ENCODE assay signal across 20 mouse cellular contexts in the genomic region with DNA sequence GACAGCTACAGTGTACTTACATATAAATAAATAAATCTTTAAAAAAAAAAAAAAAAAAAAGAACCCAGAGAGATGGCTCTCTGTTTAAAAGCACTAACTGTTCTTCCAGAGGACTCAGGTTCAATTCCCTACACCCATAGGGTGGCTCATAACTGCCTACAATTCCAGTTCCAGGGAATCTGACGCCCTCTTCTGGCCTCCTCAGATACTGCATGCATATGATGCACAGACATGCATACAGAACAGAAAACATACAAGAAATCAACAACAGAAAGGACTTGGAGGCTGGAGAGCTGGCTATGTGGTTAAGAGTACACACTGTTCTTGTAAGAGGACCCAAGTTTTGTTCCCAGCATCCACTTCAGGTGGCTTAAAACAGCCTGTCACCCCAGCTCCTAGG. TPM values are rescaled to one million over a fixed set of nuclear protein-coding genes. Genes with fewer than 3 reads are reported as not detected.
DNase-seq lines count a peak whose midpoint lies in the region; ATAC-seq and TF ChIP-seq lines count a peak whose summit lies in the region.
"Had no signal": no experiment of that assay in that cellular context is flagged by ENCODE, and none has a peak within 500 bp of the region (broad histone marks: within the 10 kb centered on the region; RNA-seq: fewer than 3 reads in every experiment).

No protein-coding gene starts in this region.

- no peaks in the 10 kb centered on the region for H3K27me3 ChIP-seq in hindbrain, postnatal 0 days (ENCODE audit: insufficient read depth, low read length)
- H3K27me3 ChIP-seq in hindbrain, embryonic 14.5 days (ENCODE audit: control insufficient read depth, insufficient read depth, low read length), result peaks cover 14% of the 10 kb centered on the region
- H3K27me3 ChIP-seq in liver, adult 2 months (ENCODE audit: control insufficient read depth, insufficient read depth, low read length), result peaks cover 13% of the 10 kb centered on the region
- peaks cover 45% of the 10 kb centered on the region for H3K27me3 ChIP-seq in liver, embryonic 11.5 days (replicated peaks; ENCODE audit: control insufficient read depth, insufficient read depth, low read length)
- no peaks in the 10 kb centered on the region for H3K27me3 ChIP-seq in embryonic facial prominence, embryonic 14.5 days (replicated peaks; ENCODE audit: control insufficient read depth, insufficient read depth, low read length)

- no peaks in the 10 kb centered on the region for H3K9me3 ChIP-seq in hindbrain, postnatal 0 days (ENCODE audit: low read length)
- no peaks in the 10 kb centered on the region for H3K9me3 ChIP-seq in hindbrain, embryonic 14.5 days (ENCODE audit: control insufficient read depth, low read length)
- no peaks in the 10 kb centered on the region for H3K9me3 ChIP-seq in liver, embryonic 11.5 days (ENCODE audit: control insufficient read depth, low read length)
- H3K9me3 ChIP-seq in embryonic facial prominence, embryonic 14.5 days (ENCODE audit: control insufficient read depth, low read length), result no peaks in the 10 kb centered on the region
- H3K9me3 ChIP-seq: lung, embryonic 15.5 days had no signal

- ATAC-seq in hindbrain, postnatal 0 days, result no peak
- no peak for ATAC-seq in hindbrain, embryonic 14.5 days (ENCODE audit: low FRiP score)
- ATAC-seq in liver, embryonic 11.5 days (replicated peaks; ENCODE audit: low FRiP score), result no peak
- no peak for ATAC-seq in embryonic facial prominence, embryonic 14.5 days (ENCODE audit: low read depth)

- H3K4me1 ChIP-seq in hindbrain, postnatal 0 days (ENCODE audit: insufficient read depth, low read length), result peaks cover 4% of the 10 kb centered on the region
- peaks cover 15% of the 10 kb centered on the region for H3K4me1 ChIP-seq in hindbrain, embryonic 14.5 days (replicated peaks; ENCODE audit: control insufficient read depth, insufficient read depth, low read length)
- H3K4me1 ChIP-seq in liver, adult 2 months (ENCODE audit: control insufficient read depth, insufficient read depth, low read length), result 0 out of 2 replicates have a peak, but pooled peaks cover 2% of the 10 kb centered on the region
- peaks cover 6% of the 10 kb centered on the region for H3K4me1 ChIP-seq in liver, embryonic 11.5 days (replicated peaks; ENCODE audit: control insufficient read depth, insufficient read depth, low read length)
- H3K4me1 ChIP-seq in embryonic facial prominence, embryonic 14.5 days (ENCODE audit: control insufficient read depth, insufficient read depth, low read length), result peaks cover 42% of the 10 kb centered on the region

- H3K36me3 ChIP-seq in hindbrain, postnatal 0 days (ENCODE audit: insufficient read depth, low read length), result no peaks in the 10 kb centered on the region
- H3K36me3 ChIP-seq in hindbrain, embryonic 14.5 days (replicated peaks; ENCODE audit: control insufficient read depth, insufficient read depth), result no peaks in the 10 kb centered on the region
- no peaks in the 10 kb centered on the region for H3K36me3 ChIP-seq in liver, adult 2 months (ENCODE audit: control insufficient read depth, insufficient read depth, low read length)
- no peaks in the 10 kb centered on the region for H3K36me3 ChIP-seq in liver, embryonic 11.5 days (ENCODE audit: control insufficient read depth, insufficient read depth, low read length)
- peaks cover 22% of the 10 kb centered on the region for H3K36me3 ChIP-seq in embryonic facial prominence, embryonic 14.5 days (ENCODE audit: control insufficient read depth, insufficient read depth, low read length)

- H3K27ac ChIP-seq in hindbrain, postnatal 0 days, result no peak overlapping the region
- no peak overlapping the region for H3K27ac ChIP-seq in hindbrain, embryonic 14.5 days
- H3K27ac ChIP-seq in liver, adult 2 months (replicated peaks; ENCODE audit: insufficient read depth, low read depth, low read length), result no peak overlapping the region
- H3K27ac ChIP-seq in liver, embryonic 11.5 days (ENCODE audit: low read depth, low read length), result no peak overlapping the region
- no peak overlapping the region for H3K27ac ChIP-seq in embryonic facial prominence, embryonic 14.5 days (replicated peaks; ENCODE audit: low read depth, low read length)
- H3K27ac ChIP-seq: lung, embryonic 15.5 days had no signal

- no peak for DNase-seq in hindbrain, postnatal 0 days (ENCODE audit: low spot score)
- DNase-seq in hindbrain, embryonic 14.5 days (ENCODE audit: low spot score), result no peak
- no peak for DNase-seq in liver, adult 2 months (ENCODE audit: extremely low read depth, low read depth, low spot score)
- DNase-seq in liver, embryonic 11.5 days (ENCODE audit: low spot score), result no peak
- DNase-seq in ES-CJ7 (ENCODE audit: low read depth, low spot score), result peak; percentile 65
- no peak for DNase-seq in embryonic facial prominence, embryonic 14.5 days (ENCODE audit: low spot score)
- no peak for DNase-seq in adrenal gland, adult 8-10 months
- no peak for DNase-seq in spleen, adult 18-20 months
- DNase-seq: adrenal gland, postnatal 10 days; cerebellum, postnatal 10 days; heart, adult 18-20 months; heart, postnatal 14 days; right cerebral cortex, postnatal 14 days; thymus, adult 2 months had no signal

- peak; percentile 47 for TF ChIP-seq CTCF in hindbrain, postnatal 0 days (IDR thresholded peaks at IDR 0.05; ENCODE audit: low read depth)
- TF ChIP-seq CTCF in liver, adult 2 months (IDR thresholded peaks at IDR 0.05; ENCODE audit: low read depth, low read length), result peak; percentile 10; the same call in 1 of the 2 replicates

- TF ChIP-seq POLR2A in liver, adult 2 months (IDR thresholded peaks at IDR 0.05; ENCODE audit: extremely low read depth, insufficient read depth, low read length), result no peak

- H3K9ac ChIP-seq in hindbrain, postnatal 0 days (replicated peaks; ENCODE audit: low read length), result no peak overlapping the region
- no peak overlapping the region for H3K9ac ChIP-seq in hindbrain, embryonic 14.5 days
- H3K9ac ChIP-seq in liver, adult 2 months (ENCODE audit: low read depth, low read length), result no peak overlapping the region
- no peak overlapping the region for H3K9ac ChIP-seq in liver, embryonic 11.5 days (ENCODE audit: low read depth, low read length)
- no peak overlapping the region; the same call in 1 of the 2 replicates for H3K9ac ChIP-seq in embryonic facial prominence, embryonic 14.5 days (ENCODE audit: low read depth, low read length)
- H3K9ac ChIP-seq: lung, embryonic 15.5 days had no signal

- H3K4me2 ChIP-seq in hindbrain, postnatal 0 days (ENCODE audit: low read depth, low read length), result no peak overlapping the region
- no peak overlapping the region for H3K4me2 ChIP-seq in hindbrain, embryonic 14.5 days (replicated peaks)
- no peak overlapping the region for H3K4me2 ChIP-seq in liver, embryonic 11.5 days
- H3K4me2 ChIP-seq in embryonic facial prominence, embryonic 14.5 days (ENCODE audit: low read depth, low read length), result peak overlapping the region; percentile 72; the same call in 1 of the 2 replicates
- H3K4me2 ChIP-seq: lung, embryonic 15.5 days had no signal

- H3K4me3 ChIP-seq in hindbrain, postnatal 0 days (ENCODE audit: low read length), result no peak overlapping the region
- no peak overlapping the region for H3K4me3 ChIP-seq in hindbrain, embryonic 14.5 days (replicated peaks; ENCODE audit: low read length)
- H3K4me3 ChIP-seq in liver, adult 2 months (ENCODE audit: insufficient read depth, low read depth, low read length), result no peak overlapping the region
- H3K4me3 ChIP-seq in liver, embryonic 11.5 days (ENCODE audit: low read depth, low read length), result no peak overlapping the region
- no peak overlapping the region for H3K4me3 ChIP-seq in embryonic facial prominence, embryonic 14.5 days (ENCODE audit: low read depth, low read length)
- H3K4me3 ChIP-seq: lung, embryonic 15.5 days had no signal

- 37% methylated on average over 1 of the region's 1 CpGs for WGBS in hindbrain, postnatal 0 days
- WGBS in hindbrain, embryonic 14.5 days, result 25% methylated on average over 1 of the region's 1 CpGs
- WGBS in liver, adult 2 months, result 31% methylated on average over 1 of the region's 1 CpGs
- 29% methylated on average over 1 of the region's 1 CpGs for WGBS in liver, embryonic 11.5 days
- 21% methylated on average over 1 of the region's 1 CpGs for WGBS in embryonic facial prominence, embryonic 14.5 days

- no peaks in the 10 kb centered on the region for H3K79me2 ChIP-seq in liver, adult 2 months (ENCODE audit: control insufficient read depth, insufficient read depth, low read length)

RNA-seq across cellular contexts. Expression of gene Myl3, which starts 3.6 kb away (rescaled TPM):
- total RNA-seq in hindbrain, postnatal 0 days (2014; rRNA removed), result 0.72 TPM in 1 of 2 replicates, not detected in the other
- polyA plus RNA-seq in hindbrain, postnatal 0 days (2015; fragmentation: Nextera tagmentation; extraction: Ambion mirVana), result 0.65 and 0.89 TPM in 2 replicates
- 0.26 and 0.43 TPM in 2 replicates for polyA plus RNA-seq in hindbrain, embryonic 14.5 days (2014; fragmentation: Nextera tagmentation; extraction: Ambion mirVana)
- 0.55 and 0.94 TPM in 2 replicates for total RNA-seq in liver, adult 2 months (2014; rRNA removed)
- 0.25 TPM in 1 of 2 replicates, not detected in the other for polyA plus RNA-seq in liver, adult 2 months (2012; rRNA removed)
- polyA plus RNA-seq in liver, embryonic 11.5 days (2014; fragmentation: Nextera tagmentation; extraction: Ambion mirVana), result 2.1 and 6.8 TPM in 2 replicates
- polyA plus RNA-seq in embryonic facial prominence, embryonic 14.5 days (2014; fragmentation: Nextera tagmentation; extraction: Ambion mirVana), result 39.1 and 53.6 TPM in 2 replicates
- total RNA-seq in adrenal gland, adult 8-10 months (2022), result under 1 TPM in 2 of 4 experiments, not detected in 2; 0.26 to 0.40 TPM
- total RNA-seq: CH12.LX; left cerebral cortex, postnatal 25 days had no signal
- polyA plus RNA-seq: forebrain, embryonic 11.5 days had no signal

RNA-seq across cellular contexts. Expression of gene Pth1r, which starts 8.9 kb away (rescaled TPM):
- 27.7 and 29.2 TPM in 2 replicates for total RNA-seq in hindbrain, postnatal 0 days (2014; rRNA removed)
- 11.7 and 12.5 TPM in 2 replicates for polyA plus RNA-seq in hindbrain, postnatal 0 days (2015; fragmentation: Nextera tagmentation; extraction: Ambion mirVana)
- 10.1 and 12.8 TPM in 2 replicates for polyA plus RNA-seq in hindbrain, embryonic 14.5 days (2014; fragmentation: Nextera tagmentation; extraction: Ambion mirVana)
- total RNA-seq in liver, adult 2 months (2014; rRNA removed), result 7.4 and 11.0 TPM in 2 replicates
- 24.4 and 28.1 TPM in 2 replicates for polyA plus RNA-seq in liver, adult 2 months (2012; rRNA removed)
- 11.0 and 11.7 TPM in 2 replicates for polyA plus RNA-seq in liver, embryonic 11.5 days (2014; fragmentation: Nextera tagmentation; extraction: Ambion mirVana)
- polyA plus RNA-seq in embryonic facial prominence, embryonic 14.5 days (2014; fragmentation: Nextera tagmentation; extraction: Ambion mirVana), result 97.5 and 98.0 TPM in 2 replicates
- total RNA-seq in adrenal gland, adult 8-10 months (2022), result 10 to 100 TPM in 1 of 4 experiments, 1 to 10 TPM in 3; 7.2 to 12.3 (median 9.3) TPM

RNA-seq across cellular contexts. Expression of gene Prss42, which starts 59.9 kb away (rescaled TPM):
- total RNA-seq in hindbrain, postnatal 0 days (2014; rRNA removed), result not detected in 2 replicates
- not detected in 2 replicates for polyA plus RNA-seq in hindbrain, postnatal 0 days (2015; fragmentation: Nextera tagmentation; extraction: Ambion mirVana)
- not detected in 2 replicates for polyA plus RNA-seq in hindbrain, embryonic 14.5 days (2014; fragmentation: Nextera tagmentation; extraction: Ambion mirVana)
- total RNA-seq in liver, adult 2 months (2014; rRNA removed), result not detected in 2 replicates
- polyA plus RNA-seq in liver, adult 2 months (2012; rRNA removed), result not detected in 2 replicates
- not detected in 2 replicates for polyA plus RNA-seq in liver, embryonic 11.5 days (2014; fragmentation: Nextera tagmentation; extraction: Ambion mirVana)
- polyA plus RNA-seq in embryonic facial prominence, embryonic 14.5 days (2014; fragmentation: Nextera tagmentation; extraction: Ambion mirVana), result not detected in 2 replicates
- not detected for total RNA-seq in adrenal gland, adult 8-10 months (2022)
- total RNA-seq: adrenal gland, postnatal 10 days; heart, adult 18-20 months; heart, postnatal 14 days; left cerebral cortex, postnatal 25 days had no signal
- polyA plus RNA-seq: embryonic facial prominence, embryonic 11.5 days; forebrain, embryonic 11.5 days; intestine, embryonic 14.5 days; lung, embryonic 15.5 days; thymus, adult 2 months had no signal
